Mouse (Mus musculus): Measurements from ENCODE around the gene Hnrnpab. TPM values are rescaled to one million over a fixed set of nuclear protein-coding genes. Genes with fewer than 3 reads are reported as not detected.

Hnrnpab gene
- polyA plus RNA-seq, 1 experiment from 2014 or later: 282 TPM

DNA sequence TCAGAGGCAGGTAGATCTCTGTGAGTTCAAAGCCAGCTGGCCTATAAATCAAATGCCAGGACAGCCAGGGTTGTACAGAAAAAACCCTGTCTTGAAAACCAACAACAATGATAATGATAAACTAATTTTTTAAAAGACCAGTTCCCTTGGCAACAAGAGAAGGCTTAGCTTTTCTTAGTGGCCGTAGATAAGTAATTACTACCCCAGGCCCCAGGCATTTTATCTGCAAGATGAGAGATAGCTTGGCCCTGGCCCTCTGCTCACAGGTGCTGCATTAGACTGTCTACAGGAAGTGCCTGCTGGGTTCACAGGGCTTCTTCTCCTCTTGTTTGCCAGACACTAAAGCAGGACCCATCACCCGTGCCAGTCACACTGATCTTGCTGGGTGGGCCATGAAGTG lies 51.6 kb downstream of the Hnrnpab start:
- ATAC-seq (ENCODE audit: extremely low read depth, insufficient number of reproducible peaks, low FRiP score, low TSS enrichment): no peak
- no peak overlapping the region for H3K4me2 ChIP-seq

DNA sequence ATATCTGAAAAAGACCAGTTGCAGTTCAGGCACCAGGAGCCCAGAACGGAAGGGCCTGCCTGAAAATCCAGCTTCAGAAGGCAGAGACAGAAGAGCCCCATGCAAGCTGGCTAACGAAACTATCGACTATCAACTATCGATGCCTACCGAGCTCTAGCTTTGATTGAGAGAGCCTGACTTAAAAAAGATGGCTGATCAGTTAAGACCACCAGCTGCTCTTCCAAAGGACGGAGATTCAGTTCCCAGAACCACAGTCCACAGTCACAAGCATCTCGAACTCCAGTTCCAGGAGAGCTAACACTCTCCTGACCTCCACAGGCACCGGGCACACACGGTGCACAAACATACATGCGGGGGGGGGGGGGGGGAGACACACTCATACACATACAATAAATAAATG lies 52.1 kb downstream of the Hnrnpab start:
- peaks cover 13% of the 10 kb centered on the region for H3K4me1 ChIP-seq
- no peaks in the 10 kb centered on the region for H3K9me3 ChIP-seq
- H3K27ac ChIP-seq (replicated peaks): no peak overlapping the region
- H3K9ac ChIP-seq: no peak overlapping the region
- H3K36me3 ChIP-seq: no peaks in the 10 kb centered on the region
- H3K4me2 ChIP-seq: peak overlapping the region; percentile 11; the same call in 1 of the 2 replicates
- no peaks in the 10 kb centered on the region for H3K27me3 ChIP-seq (replicated peaks)
- 66% methylated on average over 10 of the region's 10 CpGs for WGBS
- no peak overlapping the region for H3K4me3 ChIP-seq
- ATAC-seq (ENCODE audit: extremely low read depth, insufficient number of reproducible peaks, low FRiP score, low TSS enrichment): no peak

More for the DNA sequence above, 51.6 kb downstream of the Hnrnpab start:
- no peak overlapping the region for H3K4me3 ChIP-seq
- 52% methylated on average over 2 of the region's 2 CpGs for WGBS
- no peaks in the 10 kb centered on the region for H3K27me3 ChIP-seq (replicated peaks)
- H3K27ac ChIP-seq (replicated peaks): no peak overlapping the region
- no peaks in the 10 kb centered on the region for H3K9me3 ChIP-seq
- H3K9ac ChIP-seq: no peak overlapping the region
- H3K36me3 ChIP-seq: no peaks in the 10 kb centered on the region
- H3K4me1 ChIP-seq: peaks cover 13% of the 10 kb centered on the region

DNA sequence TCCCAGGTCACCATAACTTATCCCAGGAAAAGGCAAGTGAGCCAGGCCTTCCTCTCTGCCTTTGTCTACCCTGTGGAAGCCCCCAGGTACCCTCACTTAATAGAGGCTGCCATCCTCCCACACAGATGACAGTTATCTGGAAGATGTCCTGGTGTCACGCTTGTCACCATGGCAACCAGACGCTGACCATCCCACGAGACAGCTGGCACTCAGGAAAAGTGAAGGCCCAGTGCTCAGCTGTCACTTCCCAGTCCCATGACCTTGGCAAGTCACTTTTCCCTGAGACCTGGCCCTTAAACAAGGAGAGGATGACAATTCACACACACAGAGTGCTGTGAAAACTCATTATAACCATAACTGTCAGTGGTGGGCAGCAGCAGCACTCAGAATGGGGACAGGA lies 54.6 kb downstream of the Hnrnpab start:
- no peak overlapping the region for H3K4me2 ChIP-seq
- no peaks in the 10 kb centered on the region for H3K27me3 ChIP-seq (replicated peaks)
- 52% methylated on average over 3 of the region's 3 CpGs for WGBS
- H3K27ac ChIP-seq (replicated peaks): no peak overlapping the region
- H3K36me3 ChIP-seq: no peaks in the 10 kb centered on the region
- no peak overlapping the region for H3K9ac ChIP-seq
- no peak overlapping the region for H3K4me3 ChIP-seq
- H3K9me3 ChIP-seq: no peaks in the 10 kb centered on the region
- ATAC-seq (ENCODE audit: extremely low read depth, insufficient number of reproducible peaks, low FRiP score, low TSS enrichment): no peak
- H3K4me1 ChIP-seq: peaks cover 13% of the 10 kb centered on the region

DNA sequence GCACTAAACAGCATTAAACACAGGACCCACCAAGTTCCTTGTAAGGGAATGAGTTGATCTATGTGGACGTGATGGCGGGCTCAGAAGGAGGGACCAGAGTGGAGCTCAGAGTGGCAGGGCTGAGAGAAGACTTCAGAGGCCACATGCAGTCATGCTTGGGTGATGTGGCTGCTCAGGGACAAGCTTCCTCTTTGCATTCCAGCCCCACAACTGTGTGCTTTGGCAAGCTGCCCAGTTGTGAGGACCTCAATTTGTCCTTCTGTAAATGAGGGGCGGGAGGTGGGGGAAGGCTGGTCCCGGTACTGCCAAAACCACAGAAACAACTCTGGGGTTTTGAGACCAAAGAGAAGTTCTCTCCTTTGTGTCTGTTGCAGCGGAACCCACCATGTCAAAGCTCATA lies 55.4 kb downstream of the Hnrnpab start:
- no peak overlapping the region for H3K4me3 ChIP-seq
- H3K27ac ChIP-seq (replicated peaks): no peak overlapping the region; the same call in 1 of the 2 replicates
- H3K9me3 ChIP-seq: no peaks in the 10 kb centered on the region
- 0 out of 2 replicates have a peak overlapping the region, but pooled peaks have one; percentile 0 for H3K9ac ChIP-seq
- peaks cover 13% of the 10 kb centered on the region for H3K4me1 ChIP-seq
- ATAC-seq (ENCODE audit: extremely low read depth, insufficient number of reproducible peaks, low FRiP score, low TSS enrichment): no peak
- WGBS: 31% methylated on average over 5 of the region's 5 CpGs
- no peak overlapping the region; the same call in 1 of the 2 replicates for H3K4me2 ChIP-seq
- H3K27me3 ChIP-seq (replicated peaks): no peaks in the 10 kb centered on the region
- H3K36me3 ChIP-seq: no peaks in the 10 kb centered on the region

Other genes starting within 250 kb of the Hnrnpab start
- gene Phykpl, start 22.1 kb downstream of the Hnrnpab start, polyA plus RNA-seq (2015; fragmentation: Nextera tagmentation; extraction: Ambion mirVana): 13.1 and 14.6 TPM in 2 replicates
- 101 and 102 TPM in 2 replicates for gene Nhp2, start 12.9 kb upstream of the Hnrnpab start, polyA plus RNA-seq (2015; fragmentation: Nextera tagmentation; extraction: Ambion mirVana)
- 31.0 and 33.5 TPM in 2 replicates for gene Rmnd5b, start 29.0 kb upstream of the Hnrnpab start, polyA plus RNA-seq (2015; fragmentation: Nextera tagmentation; extraction: Ambion mirVana)
- gene N4bp3, start 44.0 kb upstream of the Hnrnpab start, polyA plus RNA-seq (2015; fragmentation: Nextera tagmentation; extraction: Ambion mirVana): 12.7 and 14.1 TPM in 2 replicates
- gene D930048N14Rik, start 44.1 kb upstream of the Hnrnpab start, polyA plus RNA-seq (2015; fragmentation: Nextera tagmentation; extraction: Ambion mirVana): 0.86 and 0.94 TPM in 2 replicates
- gene 0610009B22Rik, start 82.0 kb upstream of the Hnrnpab start, polyA plus RNA-seq (2015; fragmentation: Nextera tagmentation; extraction: Ambion mirVana): 60.8 and 67.6 TPM in 2 replicates
- gene Sec24a, start 156.8 kb upstream of the Hnrnpab start, polyA plus RNA-seq (2015; fragmentation: Nextera tagmentation; extraction: Ambion mirVana): 9.9 and 10.3 TPM in 2 replicates
- gene Sar1b, start 156.8 kb upstream of the Hnrnpab start, polyA plus RNA-seq (2015; fragmentation: Nextera tagmentation; extraction: Ambion mirVana): 133 TPM in 2 replicates